Mouse (Mus musculus) heart, embryonic 12.5 days (tissue): Measurements from ENCODE around the gene Mrfap1. TPM values are rescaled to one million over a fixed set of nuclear protein-coding genes. Genes with fewer than 3 reads are reported as not detected.
A peak's percentile ranks its signal among the peaks of the same experiment; 100 is the strongest.
"Not testable (repeated sequence)": the region's sequence is repeated elsewhere in the genome, so short reads cannot be mapped to it uniquely, and the experiment has no call there.

ENCODE experiments used
- ATAC-seq: fragments of 200-750 bp; cut with Nextera tagmentation; 2 replicates; pipeline ENCODE4 v1.8.0; 2017; ENCODE audit warnings: moderate TSS enrichment, moderate library complexity; ENCODE audit not compliant: insufficient number of reproducible peaks, low FRiP score
- H3K27ac ChIP-seq: fragments of 300-500 bp; sonication (generic); 2 replicates; pipeline ENCODE4 v1.5.1; 2016; ENCODE audit warnings: mild to moderate bottlenecking, moderate library complexity; ENCODE audit not compliant: poor library complexity, severe bottlenecking
- H3K27me3 ChIP-seq: fragments of 300-500 bp; sonication (generic); replicated peaks from 2 replicates; pipeline ENCODE4 v1.6.1; 2016; ENCODE audit warnings: mild to moderate bottlenecking, moderate library complexity
- H3K36me3 ChIP-seq: fragments of 300-500 bp; sonication (generic); 2 replicates; pipeline ENCODE4 v1.6.1; 2016; ENCODE audit warnings: mild to moderate bottlenecking, moderate library complexity
- H3K4me1 ChIP-seq: fragments of 300-500 bp; sonication (generic); replicated peaks from 2 replicates; pipeline ENCODE4 v1.6.1; 2016; ENCODE audit warnings: mild to moderate bottlenecking
- H3K4me2 ChIP-seq: fragments of 300-500 bp; sonication (generic); 2 replicates; pipeline ENCODE4 v1.6.1; 2016; ENCODE audit warnings: mild to moderate bottlenecking, moderate library complexity
- H3K4me3 ChIP-seq: fragments of 300-500 bp; sonication (generic); 2 replicates; pipeline ENCODE4 v1.5.1; 2016; ENCODE audit warnings: mild to moderate bottlenecking
- H3K9ac ChIP-seq: fragments of 300-500 bp; sonication (generic); 2 replicates; pipeline ENCODE4 v1.6.1; 2016; ENCODE audit warnings: mild to moderate bottlenecking, moderate library complexity
- H3K9me3 ChIP-seq: fragments of 300-500 bp; sonication (generic); replicated peaks from 2 replicates; pipeline ENCODE4 v1.6.1; 2016; ENCODE audit warnings: mild to moderate bottlenecking, moderate library complexity
- WGBS: fragments of 180-500 bp; shearing (Covaris S2); methylation state at CpG from one replicate; pipeline ENCODE4 v1.1.7; 2016; 5-methylcytosine and 5-hydroxymethylcytosine counted together
- polyA plus RNA-seq: library from polyadenylated mRNA; unstranded; fragments of >200 nt; fragmentation: Nextera tagmentation; extraction: Ambion mirVana; gene quantifications from 2 replicates; pipeline ENCODE4 v1.2.1, GENCODE M21; 2016

Mrfap1 gene
- polyA plus RNA-seq, 1 experiment from 2014 or later: 426 TPM

- H3K9ac ChIP-seq: no peak overlapping the region
- no peak overlapping the region for H3K4me3 ChIP-seq
- no peaks in the 10 kb centered on the region for H3K27me3 ChIP-seq
- H3K4me2 ChIP-seq: no peak overlapping the region
- no peaks in the 10 kb centered on the region for H3K9me3 ChIP-seq
- WGBS: 86% methylated on average over 4 of the region's 4 CpGs
- no peaks in the 10 kb centered on the region for H3K4me1 ChIP-seq
- H3K36me3 ChIP-seq: peaks cover 76% of the 10 kb centered on the region
- no peak overlapping the region for H3K27ac ChIP-seq
- no peak for ATAC-seq
Measured at GRCm38 (mm10) chr5:36822907-36823306, 26.3 kb upstream of the Mrfap1 start.

GRCm38 (mm10) chr5:36820142-36820541 is 23.6 kb upstream of the Mrfap1 start:
- no peaks in the 10 kb centered on the region for H3K27me3 ChIP-seq
- 36% methylated on average over 6 of the region's 6 CpGs for WGBS
- no peak overlapping the region for H3K9ac ChIP-seq
- H3K9me3 ChIP-seq: no peaks in the 10 kb centered on the region
- no peak for ATAC-seq
- no peak overlapping the region for H3K4me2 ChIP-seq
- no peaks in the 10 kb centered on the region for H3K4me1 ChIP-seq
- no peak overlapping the region for H3K27ac ChIP-seq
- H3K36me3 ChIP-seq: peaks cover 64% of the 10 kb centered on the region
- H3K4me3 ChIP-seq: no peak overlapping the region

- Histone ChIP-seq H3K36me3 (peaks cover 66% of the 10 kb centered on the region), H3K4me1 (no peaks in the 10 kb centered on the region), H3K9ac (no peak overlapping the region), H3K27me3 (no peaks in the 10 kb centered on the region), H3K9me3 (no peaks in the 10 kb centered on the region), H3K4me2 (no peak overlapping the region), H3K27ac (no peak overlapping the region), H3K4me3 (no peak overlapping the region)
- ATAC-seq: no peak
- WGBS: 77% methylated on average over 5 of the region's 5 CpGs
Measured at GRCm38 (mm10) chr5:36819742-36820141, 23.2 kb upstream of the Mrfap1 start.

GRCm38 (mm10) chr5:36817738-36818137 is 21.2 kb upstream of the Mrfap1 start:
- no peaks in the 10 kb centered on the region for H3K27me3 ChIP-seq
- H3K9ac ChIP-seq: no peak overlapping the region
- no peak overlapping the region for H3K27ac ChIP-seq
- H3K4me3 ChIP-seq: no peak overlapping the region
- ATAC-seq: no peak
- no peaks in the 10 kb centered on the region for H3K4me1 ChIP-seq
- no peak overlapping the region for H3K4me2 ChIP-seq
- WGBS: 61% methylated on average over 3 of the region's 3 CpGs
- H3K9me3 ChIP-seq: no peaks in the 10 kb centered on the region
- peaks cover 57% of the 10 kb centered on the region for H3K36me3 ChIP-seq

GRCm38 (mm10) chr5:36814554-36814953 is 18.0 kb upstream of the Mrfap1 start:
- Histone ChIP-seq H3K4me3 (no peak overlapping the region), H3K36me3 (peaks cover 44% of the 10 kb centered on the region), H3K27ac (no peak overlapping the region), H3K4me2 (no peak overlapping the region), H3K27me3 (no peaks in the 10 kb centered on the region), H3K9ac (no peak overlapping the region), H3K9me3 (no peaks in the 10 kb centered on the region), H3K4me1 (no peaks in the 10 kb centered on the region)
- no peak for ATAC-seq
- 67% methylated on average over 6 of the region's 6 CpGs for WGBS

GRCm38 (mm10) chr5:36811413-36811812 is 14.8 kb upstream of the Mrfap1 start:
- H3K36me3 ChIP-seq: peaks cover 25% of the 10 kb centered on the region
- 28% methylated on average over 3 of the region's 3 CpGs for WGBS
- ATAC-seq: 0 out of 2 replicates have a peak, but pooled peaks have one; percentile 43
- H3K4me3 ChIP-seq: no peak overlapping the region
- H3K27ac ChIP-seq: no peak overlapping the region
- no peak overlapping the region for H3K9ac ChIP-seq
- H3K4me2 ChIP-seq: no peak overlapping the region
- H3K27me3 ChIP-seq: no peaks in the 10 kb centered on the region
- peaks cover 6% of the 10 kb centered on the region for H3K4me1 ChIP-seq
- H3K9me3 ChIP-seq: no peaks in the 10 kb centered on the region

- Histone ChIP-seq H3K27ac (no peak overlapping the region), H3K9me3 (no peaks in the 10 kb centered on the region), H3K4me1 (peaks cover 6% of the 10 kb centered on the region), H3K9ac (no peak overlapping the region), H3K27me3 (no peaks in the 10 kb centered on the region), H3K4me2 (no peak overlapping the region), H3K36me3 (peaks cover 22% of the 10 kb centered on the region), H3K4me3 (no peak overlapping the region)
- no peak for ATAC-seq
- 82% methylated on average over 3 of the region's 3 CpGs for WGBS
Measured at GRCm38 (mm10) chr5:36810634-36811033, 14.1 kb upstream of the Mrfap1 start.

- Histone ChIP-seq H3K9ac (no peak overlapping the region), H3K4me3 (no peak overlapping the region), H3K27me3 (no peaks in the 10 kb centered on the region), H3K4me2 (no peak overlapping the region), H3K9me3 (no peaks in the 10 kb centered on the region), H3K4me1 (peaks cover 6% of the 10 kb centered on the region), H3K36me3 (peaks cover 11% of the 10 kb centered on the region; the same call in 1 of the 2 replicates), H3K27ac (no peak overlapping the region)
- ATAC-seq: no peak
- 82% methylated on average over 7 of the region's 7 CpGs for WGBS
Measured at GRCm38 (mm10) chr5:36809123-36809522, 12.6 kb upstream of the Mrfap1 start.

GRCm38 (mm10) chr5:36807106-36807505 is 10.5 kb upstream of the Mrfap1 start:
- H3K4me1 ChIP-seq: peaks cover 6% of the 10 kb centered on the region
- H3K27me3 ChIP-seq: no peaks in the 10 kb centered on the region; the same call in 1 of the 2 replicates
- H3K27ac ChIP-seq: no peak overlapping the region
- ATAC-seq: no peak
- no peak overlapping the region for H3K4me2 ChIP-seq
- 12% methylated on average over 5 of the region's 5 CpGs for WGBS
- H3K9me3 ChIP-seq: no peaks in the 10 kb centered on the region
- H3K9ac ChIP-seq: no peak overlapping the region
- 0 out of 2 replicates have a peak, but pooled peaks cover 5% of the 10 kb centered on the region for H3K36me3 ChIP-seq
- H3K4me3 ChIP-seq: no peak overlapping the region

- Histone ChIP-seq H3K36me3 (peaks cover 14% of the 10 kb centered on the region), H3K27ac (no peak overlapping the region), H3K9me3 (no peaks in the 10 kb centered on the region), H3K27me3 (peaks cover 7% of the 10 kb centered on the region; the same call in 1 of the 2 replicates), H3K4me2 (peak overlapping the region; percentile 72), H3K9ac (peak overlapping the region; percentile 59; the same call in 1 of the 2 replicates), H3K4me1 (peaks cover 14% of the 10 kb centered on the region), H3K4me3 (peak overlapping the region; percentile 89; the same call in 1 of the 2 replicates)
- no peak for ATAC-seq
- WGBS: 54% methylated on average over 8 of the region's 8 CpGs
Measured at GRCm38 (mm10) chr5:36797291-36797690, 719 bp upstream of the Mrfap1 start.

GRCm38 (mm10) chr5:36795647-36796295 is 801 bp downstream of the Mrfap1 start:
- Histone ChIP-seq H3K4me2 (peak overlapping the region; percentile 72), H3K27ac (peak overlapping the region; percentile 98), H3K4me1 (peaks cover 18% of the 10 kb centered on the region), H3K4me3 (peak overlapping the region; percentile 89), H3K9ac (peak overlapping the region; percentile 95), H3K36me3 (peaks cover 14% of the 10 kb centered on the region)
- H3K27me3 ChIP-seq, H3K9me3 ChIP-seq: not testable (repeated sequence)
- 6% methylated on average over 37 of the region's 37 CpGs for WGBS
- ATAC-seq: peak; percentile 62

- no peak overlapping the region for H3K27ac ChIP-seq
- no peak for ATAC-seq
Measured at GRCm38 (mm10) chr5:36791861-36792260, 4.7 kb downstream of the Mrfap1 start.

More at GRCm38 (mm10) chr5:36791861-36792260, 4.7 kb downstream of the Mrfap1 start:
- Histone ChIP-seq H3K4me3 (no peak overlapping the region), H3K4me2 (no peak overlapping the region), H3K36me3 (peaks cover 14% of the 10 kb centered on the region), H3K9me3 (no peaks in the 10 kb centered on the region), H3K27me3 (no peaks in the 10 kb centered on the region), H3K4me1 (peaks cover 14% of the 10 kb centered on the region), H3K9ac (no peak overlapping the region)
- 70% methylated on average over 9 of the region's 9 CpGs for WGBS
